Mouse (Mus musculus) CH12.LX (cell line): ENCODE data around the gene Dcaf6.

Experiments
- CHD1 ChIP-seq: IDR thresholded peaks from 2 replicates; pipeline ENCODE4 v1.6.1; 2012; ENCODE audit warnings: low read depth, low read length, improper control_type of control experiment, inconsistent platforms
- CTCF ChIP-seq, 2 experiments: IDR thresholded peaks in 1 of 2; conservative IDR thresholded peaks in 1 of 2; 2 replicates each; pipeline ENCODE4 v1.5.1; 2011 to 2012; ENCODE audit warnings: low read depth in 2 of 2, low read length in 2 of 2, improper control_type of control experiment in 1 of 2, inconsistent platforms in 1 of 2, mild to moderate bottlenecking in 1 of 2, moderate library complexity in 1 of 2
- ELF1 ChIP-seq: IDR thresholded peaks from 2 replicates; pipeline ENCODE4 v1.6.1; 2014; ENCODE audit warnings: low read depth, mild to moderate bottlenecking, inconsistent platforms, low read length, improper control_type of control experiment
- EP300 ChIP-seq: IDR thresholded peaks from 2 replicates; pipeline ENCODE4 v1.6.1; 2011; ENCODE audit warnings: low read length, improper control_type of control experiment
- MAFK ChIP-seq: IDR thresholded peaks from 2 replicates; pipeline ENCODE4 v1.6.1; 2011; ENCODE audit warnings: low read length, improper control_type of control experiment; ENCODE audit not compliant: insufficient replicate concordance
- MYC ChIP-seq: IDR thresholded peaks from 2 replicates; pipeline ENCODE4 v1.6.1; 2011; ENCODE audit warnings: low read depth, mild to moderate bottlenecking, improper control_type of control experiment, low read length
- POLR2A ChIP-seq: IDR thresholded peaks from 2 replicates; pipeline ENCODE4 v1.6.1; 2011; ENCODE audit warnings: low read depth, mild to moderate bottlenecking, improper control_type of control experiment, low read length
- SIN3A ChIP-seq: IDR thresholded peaks from 2 replicates; pipeline ENCODE4 v1.6.1; 2012; ENCODE audit warnings: low read length, improper control_type of control experiment, inconsistent platforms
- TBP ChIP-seq: conservative IDR thresholded peaks from 2 replicates; pipeline ENCODE4 v1.6.1; 2011; ENCODE audit warnings: low read depth, low read length, improper control_type of control experiment
- USF2 ChIP-seq: conservative IDR thresholded peaks from 2 replicates; pipeline ENCODE4 v1.6.1; 2011; ENCODE audit warnings: low read depth, low read length, improper control_type of control experiment

GRCm38 (mm10) chr1:165288165-165288564, 172.1 kb downstream of the Dcaf6 start:
- TF ChIP-seq TBP (no peak), MAFK (no peak), POLR2A (no peak), ELF1 (no peak), EP300 (no peak), SIN3A (no peak), CHD1 (no peak), USF2 (no peak), CTCF (conservative IDR thresholded peaks at IDR 0.05 in 1 of 2, IDR thresholded peaks at IDR 0.05 in 1 of 2; ENCODE audit: low read depth in 2 of 2, low read length in 2 of 2) (no peak), MYC (no peak)
